Mouse (Mus musculus) liver, embryonic 13.5 days (tissue): Measurements from ENCODE around the gene Fmnl2. TPM values are rescaled to one million over a fixed set of nuclear protein-coding genes. Genes with fewer than 3 reads are reported as not detected.
A peak's percentile ranks its signal among the peaks of the same experiment; 100 is the strongest.

ENCODE experiments used
- ATAC-seq: fragments of 200-750 bp; cut with Nextera tagmentation; 2 replicates; pipeline ENCODE4 v1.8.0; 2017; ENCODE audit warnings: low read depth, mild to moderate bottlenecking, moderate number of reproducible peaks, moderate library complexity
- DNase-seq: peaks from one replicate; pipeline ENCODE4 v3.0.0; 2022
- H3K27ac ChIP-seq: fragments of 300-500 bp; sonication (generic); 2 replicates; pipeline ENCODE4 v1.5.1; 2015; ENCODE audit warnings: moderate library complexity, mild to moderate bottlenecking, inconsistent platforms
- H3K27me3 ChIP-seq: fragments of 300-500 bp; sonication (generic); 2 replicates; pipeline ENCODE4 v1.6.1; 2015; ENCODE audit warnings: mild to moderate bottlenecking, inconsistent platforms
- H3K36me3 ChIP-seq: fragments of 300-500 bp; sonication (generic); 2 replicates; pipeline ENCODE4 v1.6.1; 2015; ENCODE audit warnings: mild to moderate bottlenecking, inconsistent platforms
- H3K4me1 ChIP-seq: fragments of 300-500 bp; sonication (generic); replicated peaks from 2 replicates; pipeline ENCODE4 v1.6.1; 2015; ENCODE audit warnings: inconsistent platforms
- H3K4me2 ChIP-seq: fragments of 300-500 bp; sonication (generic); 2 replicates; pipeline ENCODE4 v1.6.1; 2015; ENCODE audit warnings: inconsistent platforms, mild to moderate bottlenecking, moderate library complexity
- H3K4me3 ChIP-seq: fragments of 300-500 bp; sonication (generic); replicated peaks from 2 replicates; pipeline ENCODE4 v1.5.1; 2015; ENCODE audit warnings: mild to moderate bottlenecking, inconsistent platforms
- H3K9ac ChIP-seq: fragments of 300-500 bp; sonication (generic); 2 replicates; pipeline ENCODE4 v1.6.1; 2015; ENCODE audit warnings: mild to moderate bottlenecking, inconsistent platforms
- H3K9me3 ChIP-seq: fragments of 300-500 bp; sonication (generic); replicated peaks from 2 replicates; pipeline ENCODE4 v1.6.1; 2016; ENCODE audit warnings: inconsistent platforms
- WGBS: fragments of 180-500 bp; shearing (Covaris S2); methylation state at CpG from one replicate; pipeline ENCODE4 v1.1.7; 2015; ENCODE audit not compliant: insufficient replicate concordance; 5-methylcytosine and 5-hydroxymethylcytosine counted together
- polyA plus RNA-seq: library from polyadenylated mRNA; unstranded; fragments of >200 nt; fragmentation: Nextera tagmentation; extraction: Ambion mirVana; gene quantifications from 2 replicates; pipeline ENCODE4 v1.2.1, GENCODE M21; 2015

Gene Fmnl2
- 0.37 and 0.46 TPM in 2 replicates for polyA plus RNA-seq

- peak within 1 kb of the TSS; percentile 66 for H3K4me3 ChIP-seq
- no peaks in the 10 kb centered on the region for H3K9me3 ChIP-seq
- peaks cover 13% of the 10 kb centered on the region; the same call in 1 of the 2 replicates for H3K4me1 ChIP-seq
- WGBS = under 1% methylated on average over 109 of the region's 114 CpGs
- peak; percentile 1 for DNase-seq
- ATAC-seq = peak; percentile 62
- H3K4me2 ChIP-seq = peak within 1 kb of the TSS; percentile 72
- no peak within 1 kb of the TSS for H3K27ac ChIP-seq
- peak within 1 kb of the TSS; percentile 61 for H3K9ac ChIP-seq
- peaks cover 50% of the 10 kb centered on the region for H3K27me3 ChIP-seq
- no peaks in the 10 kb centered on the region for H3K36me3 ChIP-seq
Observed at GRCm38 (mm10) chr2:52857611-52858528, at the start of gene Fmnl2. TSS of gene Fmnl2 (plus strand) at chr2:52857860.

GRCm38 (mm10) chr2:52809988-52810387 is 47.7 kb upstream of the Fmnl2 start:
- H3K4me1 ChIP-seq = no peaks in the 10 kb centered on the region
- no peak overlapping the region for H3K4me2 ChIP-seq
- no peak overlapping the region for H3K4me3 ChIP-seq
- no peak overlapping the region for H3K27ac ChIP-seq
- no peak for ATAC-seq
- no peaks in the 10 kb centered on the region for H3K36me3 ChIP-seq
- H3K27me3 ChIP-seq = no peaks in the 10 kb centered on the region
- H3K9me3 ChIP-seq = no peaks in the 10 kb centered on the region
- no peak overlapping the region for H3K9ac ChIP-seq
- 39% methylated on average over 5 of the region's 5 CpGs for WGBS
- DNase-seq = no peak

GRCm38 (mm10) chr2:52811691-52812090 is 46.0 kb upstream of the Fmnl2 start:
- WGBS = 47% methylated on average over 5 of the region's 5 CpGs
- no peaks in the 10 kb centered on the region for H3K36me3 ChIP-seq
- no peak overlapping the region for H3K4me2 ChIP-seq
- no peaks in the 10 kb centered on the region for H3K9me3 ChIP-seq
- no peak for ATAC-seq
- H3K9ac ChIP-seq = no peak overlapping the region
- H3K4me3 ChIP-seq = no peak overlapping the region
- DNase-seq = no peak
- H3K27me3 ChIP-seq = no peaks in the 10 kb centered on the region
- no peak overlapping the region for H3K27ac ChIP-seq
- no peaks in the 10 kb centered on the region for H3K4me1 ChIP-seq

GRCm38 (mm10) chr2:52817341-52817740 is 40.3 kb upstream of the Fmnl2 start:
- Histone ChIP-seq H3K27ac (no peak overlapping the region), H3K36me3 (no peaks in the 10 kb centered on the region), H3K4me2 (no peak overlapping the region), H3K9me3 (no peaks in the 10 kb centered on the region), H3K4me1 (no peaks in the 10 kb centered on the region), H3K27me3 (no peaks in the 10 kb centered on the region), H3K9ac (no peak overlapping the region), H3K4me3 (no peak overlapping the region)
- WGBS = 36% methylated on average over 1 of the region's 1 CpGs
- ATAC-seq (no peak), DNase-seq (no peak)

- 53% methylated on average over 4 of the region's 4 CpGs for WGBS
- H3K36me3 ChIP-seq = no peaks in the 10 kb centered on the region
- H3K4me2 ChIP-seq = no peak overlapping the region
- ATAC-seq (no peak), DNase-seq (no peak)
- no peak overlapping the region for H3K9ac ChIP-seq
- no peaks in the 10 kb centered on the region for H3K27me3 ChIP-seq
- no peak overlapping the region for H3K27ac ChIP-seq
- H3K9me3 ChIP-seq = no peaks in the 10 kb centered on the region
- H3K4me1 ChIP-seq = no peaks in the 10 kb centered on the region
- no peak overlapping the region for H3K4me3 ChIP-seq
Observed at GRCm38 (mm10) chr2:52818944-52819343, 38.7 kb upstream of the Fmnl2 start.

- Histone ChIP-seq H3K4me3 (no peak overlapping the region), H3K4me1 (no peaks in the 10 kb centered on the region), H3K27ac (no peak overlapping the region), H3K27me3 (no peaks in the 10 kb centered on the region), H3K9ac (no peak overlapping the region), H3K4me2 (no peak overlapping the region), H3K36me3 (no peaks in the 10 kb centered on the region), H3K9me3 (no peaks in the 10 kb centered on the region)
- WGBS = 54% methylated on average over 2 of the region's 2 CpGs
- no peak for DNase-seq
- no peak for ATAC-seq
Observed at GRCm38 (mm10) chr2:52822214-52822613, 35.4 kb upstream of the Fmnl2 start.

GRCm38 (mm10) chr2:52828077-52828476 is 29.6 kb upstream of the Fmnl2 start:
- Histone ChIP-seq H3K27me3 (no peaks in the 10 kb centered on the region), H3K27ac (no peak overlapping the region), H3K4me1 (no peaks in the 10 kb centered on the region), H3K9me3 (no peaks in the 10 kb centered on the region), H3K9ac (no peak overlapping the region), H3K4me3 (no peak overlapping the region), H3K36me3 (no peaks in the 10 kb centered on the region), H3K4me2 (no peak overlapping the region)
- ATAC-seq (no peak), DNase-seq (no peak)
- 22% methylated on average over 4 of the region's 4 CpGs for WGBS

GRCm38 (mm10) chr2:52830513-52830912 is 27.1 kb upstream of the Fmnl2 start:
- no peaks in the 10 kb centered on the region for H3K27me3 ChIP-seq
- WGBS = 67% methylated on average over 4 of the region's 4 CpGs

GRCm38 (mm10) chr2:52831585-52831984 is 26.1 kb upstream of the Fmnl2 start:
- Histone ChIP-seq H3K27ac (no peak overlapping the region), H3K4me3 (no peak overlapping the region), H3K36me3 (no peaks in the 10 kb centered on the region), H3K27me3 (no peaks in the 10 kb centered on the region), H3K9ac (no peak overlapping the region), H3K4me1 (no peaks in the 10 kb centered on the region), H3K4me2 (no peak overlapping the region), H3K9me3 (no peaks in the 10 kb centered on the region)
- ATAC-seq (no peak), DNase-seq (no peak)
- 43% methylated on average over 2 of the region's 2 CpGs for WGBS

More at GRCm38 (mm10) chr2:52830513-52830912, 27.1 kb upstream of the Fmnl2 start:
- Histone ChIP-seq H3K4me3 (no peak overlapping the region), H3K36me3 (no peaks in the 10 kb centered on the region), H3K9ac (no peak overlapping the region), H3K27ac (no peak overlapping the region), H3K4me1 (no peaks in the 10 kb centered on the region), H3K4me2 (no peak overlapping the region), H3K9me3 (no peaks in the 10 kb centered on the region)
- DNase-seq (no peak), ATAC-seq (no peak)

- Histone ChIP-seq H3K36me3 (no peaks in the 10 kb centered on the region), H3K9ac (no peak overlapping the region), H3K4me1 (no peaks in the 10 kb centered on the region), H3K9me3 (no peaks in the 10 kb centered on the region), H3K4me3 (no peak overlapping the region), H3K27ac (no peak overlapping the region), H3K27me3 (no peaks in the 10 kb centered on the region), H3K4me2 (no peak overlapping the region)
- no peak for DNase-seq
- WGBS = 58% methylated on average over 3 of the region's 3 CpGs
- no peak for ATAC-seq
Observed at GRCm38 (mm10) chr2:52835726-52836125, 21.9 kb upstream of the Fmnl2 start.

- WGBS = 61% methylated on average over 4 of the region's 4 CpGs
- DNase-seq (no peak), ATAC-seq (no peak)
- Histone ChIP-seq H3K27ac (no peak overlapping the region), H3K4me1 (no peaks in the 10 kb centered on the region), H3K27me3 (no peaks in the 10 kb centered on the region), H3K36me3 (no peaks in the 10 kb centered on the region), H3K4me3 (no peak overlapping the region), H3K9me3 (no peaks in the 10 kb centered on the region), H3K9ac (no peak overlapping the region), H3K4me2 (no peak overlapping the region)
Observed at GRCm38 (mm10) chr2:52839074-52839473, 18.6 kb upstream of the Fmnl2 start.

- no peak overlapping the region for H3K9ac ChIP-seq
- WGBS = 73% methylated on average over 3 of the region's 3 CpGs
- no peak for ATAC-seq
- no peak overlapping the region for H3K27ac ChIP-seq
- no peaks in the 10 kb centered on the region for H3K36me3 ChIP-seq
- H3K4me3 ChIP-seq = no peak overlapping the region
- H3K4me2 ChIP-seq = no peak overlapping the region
- 0 out of 2 replicates have a peak, but pooled peaks cover under 1% of the 10 kb centered on the region for H3K27me3 ChIP-seq
- DNase-seq = no peak
- no peaks in the 10 kb centered on the region for H3K4me1 ChIP-seq
- H3K9me3 ChIP-seq = no peaks in the 10 kb centered on the region
Observed at GRCm38 (mm10) chr2:52839868-52840267, 17.8 kb upstream of the Fmnl2 start.
